Mouse (Mus musculus): ENCODE results near the gene Meioc.
"Not testable (repeated sequence)": the region's sequence is repeated elsewhere in the genome, so short reads cannot be mapped to it uniquely, and the experiment has no call there.

Gene Meioc

GRCm38 (mm10) chr11:102665637-102666435 is 2.3 kb downstream of the Meioc start:
- no peak for DNase-seq (ENCODE audit: low spot score)

- peak; percentile 61 for DNase-seq (ENCODE audit: low spot score)
These were observed 26.6 kb downstream of the Meioc start for GRCm38 (mm10) chr11:102690162-102690561.

GRCm38 (mm10) chr11:102695289-102695688 is 31.8 kb downstream of the Meioc start:
- no peak for DNase-seq (ENCODE audit: low spot score)

- peak; percentile 88 for DNase-seq (ENCODE audit: low spot score)
These were observed 34.0 kb downstream of the Meioc start, which contains the start of gene Ccdc43 for GRCm38 (mm10) chr11:102697338-102698017. Ccdc43 (minus strand) TSS chr11:102697782.

GRCm38 (mm10) chr11:102698018-102698476 is 34.5 kb downstream of the Meioc start:
- DNase-seq (ENCODE audit: low spot score): no peak

- DNase-seq (ENCODE audit: low spot score): not testable (repeated sequence)
These were observed 38.7 kb downstream of the Meioc start for GRCm38 (mm10) chr11:102702206-102702605.

- no peak for DNase-seq (ENCODE audit: low spot score)
These were observed 48.9 kb downstream of the Meioc start for GRCm38 (mm10) chr11:102712411-102712810.

- not testable (repeated sequence) for DNase-seq (ENCODE audit: low spot score)
These were observed 51.1 kb downstream of the Meioc start for GRCm38 (mm10) chr11:102714578-102714977.

DNA sequence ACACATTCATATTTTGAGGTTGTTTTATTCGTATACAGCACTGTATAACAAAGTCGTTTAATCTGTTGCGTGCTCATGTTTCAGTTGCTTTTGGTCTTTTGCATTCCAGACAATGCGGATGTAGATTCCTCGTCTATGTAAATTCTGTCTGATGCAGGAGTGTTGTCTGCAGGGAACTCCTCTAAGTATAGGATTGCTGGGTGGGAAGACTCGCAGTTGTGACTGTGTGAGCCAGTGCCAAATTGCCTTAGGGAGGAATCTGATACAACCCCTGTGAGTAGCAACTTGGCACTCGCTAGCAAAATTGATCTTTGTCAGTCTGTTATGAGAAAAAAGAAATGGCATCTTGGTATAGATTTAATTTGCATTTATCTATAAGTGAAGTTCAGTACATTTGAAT is 52.6 kb downstream of the Meioc start:
- no peak for DNase-seq (ENCODE audit: low spot score)

DNA sequence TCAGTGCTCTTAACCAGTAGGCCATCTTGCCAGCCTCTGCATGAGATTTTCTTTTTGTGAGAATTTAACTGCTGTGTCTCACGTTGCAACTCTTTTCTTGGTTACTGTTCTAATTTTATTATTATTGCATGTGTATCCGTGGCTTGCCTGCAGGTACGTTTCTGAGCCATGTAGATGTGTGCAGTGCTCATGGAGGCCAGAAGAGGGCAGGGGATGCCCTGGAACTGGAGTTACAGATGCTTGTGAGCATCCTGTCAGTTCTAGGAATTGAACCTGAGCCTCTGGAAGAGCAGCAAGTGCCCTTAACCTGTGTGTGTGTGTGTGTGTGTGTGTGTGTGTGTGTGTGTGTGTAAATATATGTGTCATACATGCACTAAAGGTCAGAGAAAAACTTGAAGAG is 62.1 kb downstream of the Meioc start:
- DNase-seq (ENCODE audit: low spot score): no peak

DNA sequence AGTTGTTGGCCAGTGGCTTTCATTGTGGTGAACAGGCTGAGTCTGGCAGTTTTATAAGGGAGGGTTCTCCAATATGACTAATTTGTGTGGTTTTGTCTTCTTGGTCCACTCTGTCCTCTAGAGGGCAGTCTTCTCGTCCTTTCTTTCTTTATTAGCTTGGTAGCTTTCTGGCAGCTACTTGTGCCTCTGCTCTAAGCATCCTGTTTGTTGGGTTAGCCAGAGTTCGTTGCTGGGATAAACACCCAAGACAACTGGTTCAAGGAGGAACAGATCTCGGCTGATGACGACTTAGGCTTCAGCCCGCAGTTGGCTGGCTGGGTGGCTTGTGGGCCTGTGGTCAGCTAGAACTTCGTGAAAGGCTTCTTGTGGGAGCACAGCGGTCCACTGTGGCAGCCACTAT is 65.1 kb downstream of the Meioc start:
- peak; percentile 31 for DNase-seq (ENCODE audit: low spot score)

GRCm38 (mm10) chr11:102729835-102730234 is 66.3 kb downstream of the Meioc start:
- DNase-seq (ENCODE audit: low spot score): no peak

DNA sequence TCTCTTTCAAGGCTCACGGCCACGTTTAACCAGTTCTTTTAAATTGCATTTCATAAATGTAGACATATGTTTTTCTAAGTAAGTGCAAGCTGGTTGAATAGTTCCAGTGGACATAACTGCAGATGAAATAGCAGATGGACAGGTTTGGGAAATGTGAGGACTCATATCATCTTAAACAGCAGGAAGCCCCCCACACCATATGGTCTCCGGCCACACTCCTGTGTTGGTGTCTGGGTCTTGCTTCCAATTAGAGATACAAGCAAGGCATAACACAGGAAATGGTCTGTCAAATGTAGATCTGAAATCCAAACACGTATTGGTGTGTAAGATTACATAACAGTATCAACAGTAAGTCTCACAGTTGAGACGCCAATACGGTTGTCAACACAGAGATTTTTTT is 67.8 kb downstream of the Meioc start:
- DNase-seq (ENCODE audit: low spot score): no peak
